Mouse (Mus musculus) T-helper 1 cell (primary cell): ENCODE data around the gene Lancl1.

Experiments used
- in situ Hi-C: fragments of 300-600 bp; cut with MboI, MseI; formaldehyde crosslinking; loops from one replicate; pipeline ENCODE4 v1.15.1; 2025; ENCODE audit warnings: high pct_unique_total_duplicates

The Lancl1 gene

GRCm38 (mm10) chr1:67038246-67038987 lies at the start of gene Lancl1:
TSS of gene Lancl1 (minus strand) at chr1:67038872.
- in situ Hi-C loops: no loop called here

DNA sequence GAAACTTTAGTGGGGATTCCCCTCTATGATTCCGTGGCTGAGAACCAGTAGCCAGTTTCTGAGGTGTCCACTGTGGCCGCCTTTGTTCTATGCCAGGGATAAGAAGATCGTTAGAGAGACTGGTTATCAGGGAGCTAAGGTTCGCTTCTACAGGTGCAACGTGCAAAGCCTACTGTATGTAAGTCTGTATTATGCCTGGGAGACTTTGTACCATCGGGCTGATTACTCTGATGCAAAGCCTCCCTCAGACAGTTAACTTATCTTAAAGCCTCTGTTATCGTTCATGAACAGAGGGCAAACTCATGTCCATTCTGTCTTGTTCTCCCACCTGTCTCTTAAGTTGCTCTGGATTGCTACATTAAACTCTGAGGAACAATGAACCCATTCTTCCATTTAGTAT lies 40.5 kb upstream of the Lancl1 start:
- in situ Hi-C loops: loop anchor here (10.0 kb wide), 1 partner anchor 1344 kb away; no protein-coding TSS in a partner anchor

GRCm38 (mm10) chr1:67078666-67079065 lies 40.0 kb upstream of the Lancl1 start:
- in situ Hi-C loops: loop anchor here (10.0 kb wide), 1 partner anchor 1344 kb away; no protein-coding TSS in a partner anchor

GRCm38 (mm10) chr1:67077739-67078138 lies 39.1 kb upstream of the Lancl1 start:
- in situ Hi-C loops: loop anchor here (10.0 kb wide), 1 partner anchor 1343 kb away; no protein-coding TSS in a partner anchor

DNA sequence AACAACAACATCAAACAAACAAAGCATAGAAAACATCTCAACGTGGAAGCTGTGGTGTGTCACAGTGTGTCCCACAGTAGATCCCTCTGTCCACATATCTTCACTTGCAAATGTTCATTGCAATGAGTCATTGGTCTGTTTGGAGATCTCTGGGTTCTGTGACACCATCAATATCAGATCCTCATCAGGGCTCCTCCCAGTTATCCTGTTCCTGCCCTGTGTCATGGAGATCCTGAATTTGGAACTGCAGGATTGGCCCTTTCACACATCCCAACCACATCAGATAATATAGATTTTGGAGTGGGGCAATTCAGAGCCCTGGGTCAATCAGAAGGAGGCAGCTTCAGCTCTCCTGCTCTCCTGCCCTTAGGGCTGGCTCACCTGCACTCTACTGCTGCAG lies 28.9 kb upstream of the Lancl1 start:
- in situ Hi-C loops: no loop called here

DNA sequence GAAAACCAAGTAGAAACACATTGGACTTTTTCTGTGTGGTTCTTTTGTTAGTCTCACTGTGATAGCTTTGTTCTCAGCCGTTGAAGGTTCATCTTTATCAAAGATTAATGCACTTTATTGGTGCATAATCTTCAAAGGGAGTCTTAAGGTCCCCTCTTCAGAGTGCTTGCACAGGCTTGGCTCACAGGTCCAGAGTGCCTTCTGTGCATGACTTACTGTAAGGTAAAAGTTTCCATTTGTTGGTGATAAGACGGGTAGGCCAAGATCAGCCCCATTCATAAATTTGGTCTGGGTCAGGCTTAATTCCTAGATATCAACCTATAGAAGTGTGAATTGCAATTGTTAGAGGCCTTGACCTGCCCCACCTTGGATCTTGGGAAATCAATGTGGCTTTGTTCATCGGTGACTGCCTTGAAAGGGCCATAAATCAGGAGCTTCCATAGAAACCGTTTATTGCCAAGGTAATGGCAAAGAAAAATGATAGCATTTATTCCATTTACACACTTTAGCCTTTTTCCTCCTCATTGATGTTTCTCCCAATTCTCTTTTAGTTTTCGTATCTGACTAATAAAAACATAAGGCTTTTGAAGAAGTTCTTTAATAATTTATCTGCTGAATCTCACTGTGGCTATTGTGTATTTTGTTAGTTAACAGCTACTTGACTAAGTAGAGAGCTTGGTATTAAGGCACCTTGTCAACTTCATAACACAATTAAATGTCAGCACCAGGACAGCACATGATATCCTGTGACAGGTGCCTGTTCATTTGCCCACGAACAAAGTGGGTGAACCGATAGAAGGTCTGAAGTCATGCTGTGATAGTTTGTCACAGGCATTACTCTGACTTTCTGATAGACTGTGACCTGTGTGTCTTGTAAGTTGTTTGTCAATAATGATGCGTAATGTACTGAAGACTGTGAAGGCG lies 26.9 kb upstream of the Lancl1 start:
- in situ Hi-C loops: no loop called here

DNA sequence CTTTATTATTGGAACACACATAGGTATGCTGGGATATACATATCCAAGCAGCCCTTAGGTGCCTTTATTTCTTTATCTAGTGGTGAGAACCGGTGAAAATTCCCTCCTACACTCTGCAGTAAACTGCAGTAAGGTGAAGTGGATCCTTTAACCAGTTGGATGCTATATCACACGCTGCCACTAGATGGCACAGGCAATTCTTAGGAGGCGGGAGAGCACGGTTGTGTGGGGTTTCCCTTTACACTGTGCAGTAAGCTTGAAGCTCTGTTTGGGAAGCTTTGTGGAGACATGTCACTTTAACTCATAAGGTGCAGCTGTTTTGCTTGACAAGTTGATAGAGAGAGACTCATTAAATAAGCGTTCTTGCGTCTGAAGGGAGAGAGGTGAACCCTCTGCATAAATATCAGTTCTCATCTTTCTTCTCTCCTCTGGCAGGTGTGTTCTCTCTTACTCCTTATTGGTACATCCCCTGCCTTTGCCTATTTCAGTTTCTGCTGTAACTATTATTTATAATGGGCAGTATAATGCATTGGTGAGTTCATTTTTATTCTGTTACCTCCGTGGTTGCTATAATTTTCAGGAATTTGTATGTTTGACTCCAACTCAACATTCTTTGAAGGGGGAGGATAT lies 22.9 kb upstream of the Lancl1 start:
- in situ Hi-C loops: no loop called here

- in situ Hi-C loops: no loop called here
Measured at GRCm38 (mm10) chr1:67055816-67056215, 17.1 kb upstream of the Lancl1 start.

GRCm38 (mm10) chr1:67052721-67053120 lies 14.0 kb upstream of the Lancl1 start:
- in situ Hi-C loops: no loop called here

- in situ Hi-C loops: no loop called here
Measured at GRCm38 (mm10) chr1:67049600-67049999, 10.9 kb upstream of the Lancl1 start.

GRCm38 (mm10) chr1:67048696-67049095 lies 10.0 kb upstream of the Lancl1 start:
- in situ Hi-C loops: no loop called here

GRCm38 (mm10) chr1:67045100-67045499 lies 6.4 kb upstream of the Lancl1 start:
- in situ Hi-C loops: no loop called here

DNA sequence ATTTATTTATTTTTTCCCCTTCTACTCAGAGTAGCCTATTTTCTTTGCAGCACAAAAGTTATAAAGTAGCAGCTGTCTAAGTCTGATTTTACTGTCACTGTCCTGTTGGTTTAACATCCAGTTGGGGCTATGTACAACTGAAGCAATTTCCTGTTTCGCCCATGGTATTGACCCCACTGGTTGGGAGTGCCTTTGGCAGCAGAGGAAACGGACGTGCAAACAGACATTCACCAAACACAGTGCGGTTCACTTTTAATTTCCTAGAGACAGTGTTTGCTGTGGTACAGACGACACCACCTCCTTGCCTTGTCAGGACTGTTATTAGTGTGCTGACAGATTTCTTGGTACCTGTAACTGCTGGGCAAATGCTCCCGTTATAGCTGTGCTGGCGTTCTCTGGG lies 3.9 kb upstream of the Lancl1 start:
- in situ Hi-C loops: no loop called here

DNA sequence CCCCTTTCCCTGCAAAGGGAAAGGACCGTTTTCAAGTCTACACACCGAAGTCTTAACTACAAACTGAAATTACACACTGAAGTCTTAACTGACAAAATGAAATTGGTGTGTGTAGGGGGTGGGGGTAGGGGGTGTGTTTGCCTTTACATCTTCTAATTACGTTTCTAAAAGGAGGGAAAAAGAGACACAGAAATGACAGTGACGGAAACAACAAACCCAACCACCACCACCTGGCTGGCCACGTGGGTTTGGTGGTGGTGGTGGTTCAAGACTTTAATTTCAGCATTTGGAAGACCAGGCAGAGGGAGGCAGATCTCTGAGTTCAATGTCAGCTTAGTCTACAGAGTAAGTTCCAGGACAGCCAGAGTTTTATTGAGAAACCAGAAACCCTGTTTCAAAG lies 411 bp upstream of the Lancl1 start:
- in situ Hi-C loops: no loop called here

DNA sequence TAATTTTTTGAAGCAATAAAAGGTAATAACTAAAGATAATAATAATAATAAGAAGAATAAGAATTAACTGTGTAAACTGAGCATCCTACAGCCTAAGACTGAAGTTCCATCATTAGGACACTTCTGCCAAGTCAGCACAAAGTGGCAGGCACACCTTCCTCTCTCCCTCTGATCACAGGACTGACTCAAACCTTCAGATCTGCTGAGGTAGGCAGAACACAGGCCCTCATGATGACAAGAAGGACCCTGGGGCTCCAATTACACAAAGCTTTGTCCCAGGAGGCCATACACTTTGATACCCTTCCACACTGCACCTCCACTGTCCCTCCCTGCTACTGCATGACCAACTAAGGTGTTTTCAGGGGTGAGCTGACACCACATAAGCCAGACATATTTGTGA lies 1.5 kb downstream of the Lancl1 start:
- in situ Hi-C loops: no loop called here

DNA sequence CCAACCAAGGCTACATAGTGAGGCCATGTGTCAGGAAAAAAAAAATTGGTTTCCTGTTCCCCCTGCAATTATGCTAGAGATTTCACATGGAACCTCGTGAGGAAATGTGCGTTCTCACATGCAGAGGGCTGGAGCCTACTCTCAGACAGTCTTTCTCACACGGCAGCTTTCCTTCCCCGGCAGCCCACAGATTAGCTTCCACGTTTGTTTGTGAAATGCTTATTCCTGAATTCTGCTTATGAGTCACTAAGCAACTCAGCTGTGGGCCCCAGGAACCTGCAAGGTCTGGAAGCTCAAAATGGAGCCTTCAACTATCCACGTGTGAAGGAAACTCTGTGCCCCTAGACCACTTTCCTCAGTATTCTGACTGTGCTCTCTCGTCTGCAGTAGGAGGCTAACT lies 5.4 kb downstream of the Lancl1 start:
- in situ Hi-C loops: no loop called here

DNA sequence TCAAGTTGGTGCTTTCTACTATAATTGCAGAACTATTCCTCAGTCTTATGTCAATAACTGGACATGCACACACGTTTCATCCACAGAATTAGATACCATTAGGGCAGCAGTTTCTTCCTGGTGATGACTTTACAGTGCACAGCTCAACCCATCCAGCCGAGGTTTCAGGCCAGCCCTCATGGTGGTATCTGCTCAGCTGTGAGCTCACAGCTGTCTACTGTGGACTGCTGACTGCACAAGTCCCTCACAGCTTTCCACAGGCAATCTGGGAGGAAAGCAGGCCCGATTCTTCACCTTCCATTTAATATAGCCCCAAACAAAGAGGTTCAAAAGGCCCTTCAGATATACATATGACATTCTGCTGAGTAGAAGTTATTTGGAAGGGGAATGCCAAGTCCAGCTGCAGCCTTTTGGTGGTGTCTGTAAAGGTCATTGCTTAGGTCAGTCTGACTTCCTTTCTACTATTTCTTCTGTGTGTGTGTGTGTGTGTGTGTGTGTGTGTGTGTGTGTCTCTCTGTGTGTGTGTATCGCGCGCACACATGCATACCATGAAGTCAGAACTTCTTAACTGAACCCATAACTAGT lies 11.7 kb downstream of the Lancl1 start:
- in situ Hi-C loops: no loop called here

DNA sequence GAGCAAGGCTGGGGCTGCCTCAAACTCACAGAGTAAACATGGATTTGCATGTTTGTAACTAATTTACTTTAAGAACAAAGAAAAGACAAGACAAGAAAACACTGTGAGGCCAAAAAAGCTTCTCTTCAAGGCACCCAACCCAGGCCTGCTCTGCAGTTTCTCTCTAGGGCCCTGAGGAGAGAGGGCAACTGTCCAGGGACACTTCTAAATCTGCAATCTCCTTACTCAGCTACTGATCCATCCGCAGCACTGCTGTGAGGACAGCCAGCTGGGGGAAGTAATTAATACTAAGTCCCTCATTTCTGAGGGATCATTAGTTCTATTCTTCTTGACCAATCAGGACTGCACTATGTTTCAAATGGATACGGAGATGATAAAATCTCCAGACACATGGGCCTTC lies 12.5 kb downstream of the Lancl1 start:
- in situ Hi-C loops: no loop called here

GRCm38 (mm10) chr1:67022767-67023166 lies 15.9 kb downstream of the Lancl1 start:
- in situ Hi-C loops: no loop called here

- in situ Hi-C loops: no loop called here
Measured at GRCm38 (mm10) chr1:67022051-67022450, 16.6 kb downstream of the Lancl1 start.

GRCm38 (mm10) chr1:67020637-67021161 lies 18.0 kb downstream of the Lancl1 start:
- in situ Hi-C loops: no loop called here
